Mouse (Mus musculus) large intestine, adult 2 months (tissue): ENCODE results near the gene Nlrc5. TPM values are rescaled to one million over a fixed set of nuclear protein-coding genes. Genes with fewer than 3 reads are reported as not detected.

ENCODE experiments used
- DNase-seq: peaks from one replicate; pipeline ENCODE4 v3.0.0-alpha.2; 2012; ENCODE audit warnings: low read depth, low spot score
- WGBS: fragments of 180-500 bp; shearing (Covaris S2); methylation state at CpG from one replicate; pipeline ENCODE4 v1.1.7; 2018; 5-methylcytosine and 5-hydroxymethylcytosine counted together
- polyA plus RNA-seq: library from polyadenylated mRNA; depleted of rRNA; stranded (reverse); fragments of >200 nt; gene quantifications from 2 replicates; pipeline ENCODE4 v1.2.3, GENCODE M21; 2012

The Nlrc5 gene
- polyA plus RNA-seq, 1 experiment: 12.6 TPM

- DNase-seq: no peak
- WGBS: 80% methylated on average over 6 of the region's 6 CpGs
Observed at GRCm38 (mm10) chr8:94453868-94454488, 19.8 kb downstream of the Nlrc5 start.

DNA sequence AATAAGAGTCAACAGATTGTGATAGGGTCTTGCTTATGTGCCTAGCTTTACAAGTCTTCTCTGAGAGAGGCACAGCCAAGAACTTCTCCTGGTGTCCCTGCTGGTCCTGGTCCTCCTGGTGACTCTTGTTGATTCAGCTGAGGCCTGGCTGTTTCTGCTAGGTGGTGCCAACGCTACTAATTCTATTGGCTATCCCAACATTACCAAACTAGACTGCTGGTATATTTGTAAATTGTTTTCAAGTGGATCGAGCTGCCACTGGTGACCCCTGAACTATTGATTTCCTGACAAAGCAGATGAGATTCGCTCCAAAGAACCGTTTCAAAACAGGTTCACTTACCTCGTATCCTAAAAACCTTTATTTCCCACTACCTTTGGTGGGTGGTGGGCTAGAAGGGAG is 20.7 kb downstream of the Nlrc5 start:
- no peak for DNase-seq
- 81% methylated on average over 5 of the region's 5 CpGs for WGBS

- DNase-seq: no peak
- 70% methylated on average over 5 of the region's 5 CpGs for WGBS
Observed at GRCm38 (mm10) chr8:94456071-94456470, 21.9 kb downstream of the Nlrc5 start.

- 61% methylated on average over 2 of the region's 2 CpGs for WGBS
- DNase-seq: no peak
Observed at GRCm38 (mm10) chr8:94458567-94458966, 24.4 kb downstream of the Nlrc5 start.

DNA sequence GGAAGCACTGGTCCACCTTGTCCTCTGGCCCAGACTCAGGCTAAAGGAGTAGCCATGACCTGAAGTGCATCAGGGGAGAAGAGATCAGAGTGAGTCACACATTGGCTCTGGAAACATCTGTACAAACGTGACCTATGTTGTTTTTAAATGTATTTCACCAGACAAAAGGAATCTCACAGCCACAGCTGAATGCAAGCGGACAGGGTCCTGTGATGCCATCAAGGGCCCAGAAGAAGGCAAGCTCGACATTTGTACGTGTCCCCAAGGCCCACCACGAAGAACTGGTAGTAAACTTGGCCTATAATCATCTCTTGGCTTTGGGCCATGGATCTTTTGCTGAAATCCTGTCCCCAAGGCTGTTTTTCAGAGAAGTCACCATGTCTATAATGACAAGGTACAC is 35.5 kb downstream of the Nlrc5 start:
- WGBS: 56% methylated on average over 5 of the region's 5 CpGs
- no peak for DNase-seq

- DNase-seq: no peak
- 66% methylated on average over 2 of the region's 2 CpGs for WGBS
Observed at GRCm38 (mm10) chr8:94470794-94471193, 36.6 kb downstream of the Nlrc5 start.

DNA sequence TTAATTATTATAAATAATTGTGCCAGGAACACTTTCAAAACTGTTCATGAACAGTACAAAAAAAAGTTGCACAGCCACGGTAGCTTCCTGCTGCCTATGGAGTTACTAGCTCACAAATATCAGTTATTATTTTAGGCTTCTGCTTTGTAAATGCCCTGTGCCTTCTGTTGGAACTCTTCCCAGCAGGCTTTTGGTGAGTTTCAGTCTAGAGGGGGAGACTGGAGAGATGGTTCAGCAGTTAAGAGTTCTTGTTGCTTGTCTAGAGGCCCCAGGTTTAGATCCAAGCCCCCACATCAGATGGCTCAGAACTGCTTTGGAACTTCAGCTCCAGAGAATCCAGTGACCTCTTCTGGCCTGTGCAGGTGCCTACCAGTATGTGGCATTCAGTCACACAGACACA is 37.1 kb downstream of the Nlrc5 start:
- 73% methylated on average over 1 of the region's 1 CpGs for WGBS

DNA sequence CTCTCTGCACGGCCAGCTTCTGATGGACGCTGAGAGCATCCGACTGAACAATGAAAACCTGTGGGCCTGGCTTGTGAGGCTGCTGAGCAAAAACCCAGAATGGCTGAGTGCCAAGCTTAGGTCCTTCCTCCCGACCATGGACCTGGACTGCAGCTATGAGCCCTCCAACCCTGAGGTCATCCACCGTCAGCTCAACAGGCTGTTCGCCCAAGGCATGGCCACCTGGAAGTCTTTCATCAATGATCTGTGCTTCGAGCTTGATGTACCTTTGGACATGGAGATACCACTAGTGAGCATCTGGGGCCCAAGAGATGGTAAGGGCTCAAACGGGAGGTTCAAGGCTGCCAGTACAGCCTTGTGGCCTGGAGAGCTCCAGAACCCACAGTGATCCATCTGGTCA is 38.6 kb downstream of the Nlrc5 start:
- WGBS: 76% methylated on average over 8 of the region's 8 CpGs
- DNase-seq: no peak

More for the DNA sequence above, 37.1 kb downstream of the Nlrc5 start:
- DNase-seq: no peak

DNA sequence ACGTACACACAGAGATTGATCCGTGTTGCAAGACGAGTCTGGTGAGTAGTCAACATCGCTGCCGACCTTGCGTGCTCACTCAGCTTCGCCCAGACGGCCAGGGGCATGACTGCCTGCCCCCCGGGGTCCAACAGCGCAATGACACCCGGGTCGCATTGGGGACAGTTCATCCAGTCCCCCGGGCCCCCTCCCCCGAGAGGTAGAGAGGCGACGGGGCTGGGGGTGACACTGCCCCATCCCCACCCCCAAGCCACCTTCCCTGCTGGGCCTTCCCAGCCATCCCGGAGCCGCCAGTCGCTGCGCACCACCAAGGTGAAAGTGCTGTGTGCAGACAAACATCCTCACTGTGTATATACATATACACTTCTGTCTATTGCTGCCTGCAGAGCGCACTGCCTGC is 39.3 kb downstream of the Nlrc5 start:
- 72% methylated on average over 21 of the region's 21 CpGs for WGBS

DNA sequence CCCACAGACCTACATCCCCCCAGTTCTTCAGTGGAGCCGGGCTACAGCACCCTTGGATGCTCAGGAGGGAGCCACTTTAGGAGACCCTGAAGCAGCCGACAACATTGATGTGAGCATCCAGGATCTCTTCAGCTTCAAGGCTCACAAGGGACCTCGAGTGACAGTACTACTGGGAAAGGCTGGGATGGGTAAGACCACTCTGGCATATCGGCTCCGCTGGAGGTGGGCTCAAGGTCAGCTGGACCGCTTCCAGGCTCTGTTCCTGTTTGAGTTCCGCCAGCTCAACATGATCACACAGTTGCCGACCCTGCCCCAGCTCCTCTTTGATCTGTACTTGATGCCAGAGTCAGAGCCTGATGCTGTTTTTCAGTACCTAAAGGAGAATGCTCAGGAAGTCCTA is 41.6 kb downstream of the Nlrc5 start:
- 70% methylated on average over 8 of the region's 8 CpGs for WGBS
- DNase-seq: no peak

More for the DNA sequence above, 39.3 kb downstream of the Nlrc5 start:
- DNase-seq: no peak

DNA sequence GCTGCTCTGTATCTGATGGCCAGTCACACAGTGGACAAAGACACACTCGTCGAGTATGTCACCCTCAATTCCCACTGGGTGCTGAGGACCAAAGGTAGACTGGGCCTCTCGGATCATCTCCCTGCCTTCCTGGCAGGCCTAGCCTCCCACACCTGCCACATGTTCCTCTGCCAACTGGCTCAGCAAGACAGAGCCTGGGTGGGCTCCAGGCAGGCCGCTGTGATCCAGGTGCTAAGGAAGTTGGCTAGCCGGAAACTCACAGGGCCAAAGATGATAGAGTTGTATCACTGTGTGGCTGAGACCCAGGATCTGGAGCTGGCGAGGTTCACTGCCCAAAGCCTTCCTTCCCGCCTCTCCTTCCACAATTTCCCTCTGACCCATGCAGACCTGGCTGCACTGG is 42.7 kb downstream of the Nlrc5 start:
- DNase-seq: no peak
- 72% methylated on average over 7 of the region's 7 CpGs for WGBS

DNA sequence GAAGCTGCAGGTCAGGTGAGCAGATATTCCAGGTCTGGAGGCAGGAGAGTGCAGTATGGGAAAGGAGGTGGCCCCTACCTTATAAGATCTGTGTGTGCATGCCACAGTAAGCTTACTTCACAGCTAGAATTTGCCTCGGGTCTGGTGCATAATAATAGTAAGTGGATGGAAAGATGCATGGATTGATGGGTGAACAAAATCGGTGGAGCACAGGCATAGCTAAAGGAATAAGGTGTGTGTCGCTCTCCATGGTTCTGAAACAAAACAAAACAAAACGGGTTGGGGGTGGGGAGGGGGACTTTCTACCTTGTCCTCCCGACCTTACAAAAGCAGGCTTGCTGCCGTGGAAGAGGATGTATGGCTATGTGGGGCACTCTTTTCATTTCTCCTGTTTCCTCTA is 47.9 kb downstream of the Nlrc5 start:
- 6% methylated on average over 6 of the region's 6 CpGs for WGBS
- DNase-seq: no peak

GRCm38 (mm10) chr8:94485288-94485687 is 51.1 kb downstream of the Nlrc5 start:
- WGBS: 9% methylated on average over 3 of the region's 3 CpGs
- DNase-seq: no peak

GRCm38 (mm10) chr8:94485882-94486281 is 51.7 kb downstream of the Nlrc5 start:
- WGBS: 12% methylated on average over 2 of the region's 2 CpGs
- peak; percentile 21 for DNase-seq

- no peak for DNase-seq
- 69% methylated on average over 2 of the region's 2 CpGs for WGBS
Observed at GRCm38 (mm10) chr8:94488016-94488415, 53.9 kb downstream of the Nlrc5 start.

DNA sequence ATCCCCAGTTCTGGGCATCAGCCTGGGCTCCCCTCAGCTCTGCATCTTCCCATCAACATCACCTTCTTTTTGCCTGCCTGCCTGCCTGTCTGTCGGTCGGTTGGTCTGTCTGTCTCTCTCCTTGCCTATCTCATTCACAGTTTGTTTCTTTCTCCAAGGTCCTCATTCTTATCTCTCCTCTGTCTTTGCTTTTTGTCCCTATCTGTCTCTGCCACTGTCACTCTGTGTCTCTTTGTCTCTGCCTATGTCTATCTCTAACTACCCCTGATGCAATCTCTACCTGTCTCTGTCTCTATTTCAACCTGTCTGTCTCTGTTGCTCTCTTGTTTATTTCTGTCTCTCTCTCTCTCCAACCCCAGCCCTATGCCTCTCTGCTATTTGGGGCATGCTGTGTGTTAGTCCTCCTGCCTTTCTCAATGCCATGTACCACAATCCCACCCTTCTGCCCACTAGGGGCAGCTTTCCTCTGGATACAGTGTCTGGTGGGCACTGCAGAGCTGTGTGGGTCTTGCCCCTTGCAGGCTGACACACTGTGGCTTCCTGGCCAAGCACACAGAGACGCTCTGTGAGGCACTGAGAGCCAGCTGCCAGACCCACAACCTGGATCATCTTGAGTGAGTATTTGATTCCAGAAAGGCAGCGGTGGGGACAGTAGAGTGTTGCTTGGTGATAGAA is 55.8 kb downstream of the Nlrc5 start:
- 78% methylated on average over 4 of the region's 4 CpGs for WGBS
- no peak for DNase-seq

DNA sequence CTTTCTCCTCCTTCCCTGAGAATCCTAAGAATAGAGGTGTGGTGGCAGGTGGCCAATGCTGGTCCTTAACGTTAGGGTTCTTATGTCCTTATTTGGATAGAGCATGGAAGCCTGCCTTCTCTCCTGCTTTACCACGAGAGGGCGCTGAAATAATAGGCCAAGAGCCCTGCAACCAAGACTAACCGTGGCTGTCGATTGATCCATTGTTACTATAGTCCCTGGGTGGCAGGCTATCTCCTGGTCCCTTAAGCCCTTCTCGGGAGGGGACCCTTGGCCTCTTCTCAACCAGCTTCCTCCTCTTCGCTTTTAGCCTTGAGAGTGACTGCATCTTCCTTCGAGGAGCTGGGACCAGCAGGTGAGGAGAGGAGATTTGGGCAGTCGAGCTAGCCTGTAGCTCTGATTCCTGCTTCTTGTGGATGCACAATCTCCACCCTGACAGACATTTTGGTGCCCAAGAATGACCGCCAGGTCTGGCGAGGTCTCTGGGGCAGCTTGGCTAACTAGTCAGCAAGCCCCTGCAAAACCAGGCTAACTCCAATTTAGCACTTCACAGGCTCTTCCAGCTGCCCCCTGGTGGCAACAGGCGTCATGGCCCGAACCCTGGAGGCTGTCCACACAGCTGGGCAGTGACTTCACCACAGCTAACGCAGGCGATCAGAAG is 58.0 kb downstream of the Nlrc5 start:
- WGBS: 7% methylated on average over 15 of the region's 15 CpGs
- peak; percentile 38 for DNase-seq

GRCm38 (mm10) chr8:94493240-94493639 is 59.1 kb downstream of the Nlrc5 start:
- WGBS: 55% methylated on average over 1 of the region's 1 CpGs
- DNase-seq: no peak

DNA sequence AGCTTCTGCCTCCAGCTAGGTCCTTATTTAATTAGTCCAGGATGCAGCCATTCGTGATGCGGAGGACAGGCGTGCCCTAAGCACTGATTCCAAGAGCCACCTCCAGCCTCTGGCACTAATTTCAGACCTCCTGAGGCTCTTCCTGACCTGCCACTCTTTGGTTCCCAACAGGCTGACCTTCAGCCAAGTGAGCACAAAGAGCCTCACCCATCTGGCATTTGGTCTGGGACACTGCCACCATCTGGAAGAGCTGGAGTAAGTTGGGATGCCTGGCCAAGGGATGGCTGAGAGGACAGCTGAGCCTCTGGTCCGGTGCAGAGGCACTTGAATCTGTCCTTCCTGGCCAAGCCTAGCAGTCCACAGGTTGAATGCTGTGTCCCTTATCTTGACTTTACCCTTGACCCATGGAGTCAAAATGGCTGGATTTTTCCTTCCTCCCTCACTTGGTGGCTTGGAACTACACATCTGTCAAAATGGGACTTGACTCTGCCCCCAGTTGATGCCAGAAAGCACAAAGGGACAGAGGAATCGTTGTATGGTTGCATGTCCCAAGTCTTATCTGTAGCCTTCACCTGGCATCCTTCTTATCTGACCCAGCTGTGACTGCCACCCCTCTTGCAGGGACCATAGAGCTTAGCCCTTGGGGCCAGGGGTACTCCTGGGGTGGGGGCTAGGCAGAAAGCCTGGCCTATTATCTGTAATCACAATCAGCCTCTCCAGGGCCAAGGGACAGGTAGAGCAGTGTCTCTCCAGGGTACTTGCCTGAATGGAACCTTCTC is 81.5 kb downstream of the Nlrc5 start:
- 64% methylated on average over 5 of the region's 5 CpGs for WGBS

GRCm38 (mm10) chr8:94516209-94516593 is 82.0 kb downstream of the Nlrc5 start:
- no peak for DNase-seq
- 30% methylated on average over 1 of the region's 1 CpGs for WGBS

More for the DNA sequence above, 81.5 kb downstream of the Nlrc5 start:
- no peak for DNase-seq
